Mouse (Mus musculus) megakaryocyte, adult 5-6 weeks (primary cell): ENCODE results near the gene Cldn34c1. TPM values are rescaled to one million over a fixed set of nuclear protein-coding genes. Genes with fewer than 3 reads are reported as not detected.
A peak's percentile ranks its signal among the peaks of the same experiment; 100 is the strongest.
"Not testable (repeated sequence)": the region's sequence is repeated elsewhere in the genome, so short reads cannot be mapped to it uniquely, and the experiment has no call there.

Experiments
- ATAC-seq: 2 replicates; pipeline ENCODE4 v1.8.0; 2016; ENCODE audit warnings: mild to moderate bottlenecking, inconsistent platforms; ENCODE audit not compliant: poor library complexity, severe bottlenecking
- total RNA-seq, 2 experiments: library from RNA; stranded (forward) in 1 of 2; stranded (reverse) in 1 of 2; fragments of 153-499, 151-499 nt in 1 of 2; fragments of 221-1000, 200-1000 nt in 1 of 2; gene quantifications; 2 replicates each; pipeline versions ENCODE4 v1.2.3 to v1.2.4; 2015 to 2017

Cldn34c1 gene
- total RNA-seq (2015) (1.2 and 1.9 TPM in 2 replicates), total RNA-seq (2017) (0.37 and 3.7 TPM in 2 replicates)

GRCm38 (mm10) chrX:123103291-123104260 lies at the start of gene Cldn34c1:
Cldn34c1 (plus strand) TSS chrX:123103495.
- ATAC-seq = peak; percentile 100

GRCm38 (mm10) chrX:123087441-123087840 lies 15.9 kb upstream of the Cldn34c1 start:
- ATAC-seq = no peak

DNA sequence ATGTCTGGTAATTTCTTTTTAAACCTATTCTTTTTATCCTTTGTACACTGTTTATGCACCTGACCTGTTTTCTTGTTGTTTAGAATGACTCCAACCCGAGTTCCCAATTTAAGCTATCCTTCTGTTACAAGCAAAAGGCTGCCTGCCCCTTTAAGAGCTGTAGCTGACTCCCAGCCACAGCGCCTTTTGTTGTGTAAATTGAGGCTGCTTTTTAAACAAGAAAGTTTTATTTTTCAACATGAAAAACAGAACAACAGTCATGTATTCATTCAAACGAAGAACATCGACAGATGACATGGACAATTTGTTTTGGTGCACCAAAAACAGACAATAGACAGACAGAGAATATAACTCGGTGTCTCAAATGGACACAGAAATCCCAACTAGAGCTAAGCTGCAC lies 489 bp upstream of the Cldn34c1 start:
- ATAC-seq = not testable (repeated sequence)

DNA sequence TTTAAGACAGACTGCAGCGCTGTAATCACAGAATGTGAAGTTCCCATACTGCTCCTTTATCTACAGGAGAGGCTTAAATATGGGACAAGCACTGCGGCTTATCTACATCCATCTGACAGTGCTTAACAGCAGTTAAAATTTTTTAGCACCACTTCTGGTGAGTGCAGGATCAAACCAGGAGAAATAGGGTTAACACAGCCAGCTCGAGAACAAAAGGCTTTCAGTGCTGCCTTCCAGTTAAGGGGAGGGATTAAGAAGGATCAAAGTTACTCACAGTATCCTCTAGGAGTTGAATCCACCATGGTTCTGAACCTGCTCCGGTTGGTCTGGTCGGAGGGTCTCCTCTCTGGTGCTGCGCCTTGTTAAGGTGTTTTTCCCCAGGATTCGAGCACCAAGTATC lies 1.4 kb downstream of the Cldn34c1 start:
- ATAC-seq = not testable (repeated sequence)

DNA sequence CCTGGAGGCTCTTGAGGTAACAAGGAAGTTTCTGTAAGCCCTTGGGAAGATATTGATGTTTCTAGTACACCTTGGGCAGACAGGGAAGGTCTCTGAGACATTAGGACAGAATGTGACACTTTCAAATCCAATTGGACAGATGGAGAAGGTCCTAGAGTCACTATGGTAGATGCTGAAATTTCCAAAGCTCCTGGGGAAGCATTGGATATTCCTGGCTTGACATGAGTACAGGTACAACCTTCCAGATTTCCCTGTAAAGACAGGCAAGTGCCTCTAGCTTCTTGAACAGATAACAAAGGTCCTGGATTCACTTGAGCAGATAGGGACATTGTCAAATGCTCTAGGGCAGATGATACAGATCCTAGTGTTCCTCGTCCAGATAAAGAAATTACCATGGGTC lies 119.1 kb downstream of the Cldn34c1 start, which contains the start of gene Srsx:
TSS of gene Srsx (minus strand) at position 101 of the 400 bp plus-strand sequence.
- not testable (repeated sequence) for ATAC-seq

Other genes starting within 250 kb of the Cldn34c1 start
- gene Gm17521, start 73.8 kb upstream of the Cldn34c1 start, total RNA-seq (2015) = not detected in 2 replicates
- gene Gm17521, start 73.8 kb upstream of the Cldn34c1 start, total RNA-seq (2017) = not detected in 2 replicates
- gene Srsx, start 119.0 kb downstream of the Cldn34c1 start, total RNA-seq (2015) = not detected in 2 replicates
- not detected in 2 replicates for gene Srsx, start 119.0 kb downstream of the Cldn34c1 start, total RNA-seq (2017)
- gene Gm17577, start 143.4 kb downstream of the Cldn34c1 start, total RNA-seq (2015) = not detected in 2 replicates
- not detected in 2 replicates for gene Gm17577, start 143.4 kb downstream of the Cldn34c1 start, total RNA-seq (2017)